Mouse (Mus musculus) limb, embryonic 10.5 days (tissue): ENCODE results near the gene Sacm1l. TPM values are rescaled to one million over a fixed set of nuclear protein-coding genes. Genes with fewer than 3 reads are reported as not detected.

ENCODE experiments used
- DNase-seq: peaks from one replicate; pipeline ENCODE4 v3.0.0-alpha.2; 2017; ENCODE audit warnings: low spot score
- H3K27ac ChIP-seq: fragments of 300-500 bp; sonication (generic); 2 replicates; pipeline ENCODE4 v1.5.1; 2016; ENCODE audit warnings: mild to moderate bottlenecking
- H3K27me3 ChIP-seq: fragments of 300-500 bp; sonication (generic); 2 replicates; pipeline ENCODE4 v1.6.1; 2016; ENCODE audit warnings: low read depth, mild to moderate bottlenecking; ENCODE audit not compliant: poor library complexity, severe bottlenecking
- H3K36me3 ChIP-seq: fragments of 300-500 bp; sonication (generic); 2 replicates; pipeline ENCODE4 v1.6.1; 2016; ENCODE audit warnings: mild to moderate bottlenecking, moderate library complexity
- H3K4me1 ChIP-seq: fragments of 300-500 bp; sonication (generic); 2 replicates; pipeline ENCODE4 v1.6.1; 2016
- H3K4me3 ChIP-seq: fragments of 300-500 bp; sonication (generic); 2 replicates; pipeline ENCODE4 v1.5.1; 2016; ENCODE audit warnings: mild to moderate bottlenecking, moderate library complexity
- H3K9me3 ChIP-seq: fragments of 300-500 bp; sonication (generic); replicated peaks from 2 replicates; pipeline ENCODE4 v1.6.1; 2016; ENCODE audit warnings: mild to moderate bottlenecking
- WGBS: fragments of 180-500 bp; shearing (Covaris S2); methylation state at CpG from one replicate; pipeline ENCODE4 v1.1.7; 2016; 5-methylcytosine and 5-hydroxymethylcytosine counted together
- polyA plus RNA-seq: library from polyadenylated mRNA; unstranded; fragments of >200 nt; fragmentation: Nextera tagmentation; extraction: Ambion mirVana; gene quantifications from 2 replicates; pipeline ENCODE4 v1.2.1, GENCODE M21; 2016

Sacm1l gene
- polyA plus RNA-seq, 1 experiment from 2014 or later, result 45.3 TPM

DNA sequence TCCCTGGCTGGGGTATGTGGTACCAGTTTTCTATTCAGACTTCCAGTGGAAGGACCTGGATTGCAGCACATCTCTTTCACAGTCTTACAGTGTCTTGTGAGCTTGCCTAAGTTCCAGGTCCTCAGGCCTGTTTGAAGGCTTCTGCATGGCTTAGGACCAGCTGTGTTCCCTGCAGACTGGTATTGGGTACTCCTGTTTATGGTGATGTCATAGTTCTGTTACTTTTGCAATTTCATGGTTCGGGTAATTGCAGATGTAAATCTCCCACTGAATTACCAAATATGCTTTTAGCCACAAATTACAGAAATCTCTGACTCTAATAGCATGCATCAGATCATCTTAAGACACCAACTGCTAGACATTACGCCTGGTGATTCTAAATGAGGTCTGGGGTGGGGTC, 14.5 kb upstream of the Sacm1l start:
- Histone ChIP-seq H3K27ac (no peak overlapping the region), H3K9me3 (no peaks in the 10 kb centered on the region), H3K36me3 (peaks cover 85% of the 10 kb centered on the region), H3K4me3 (no peak overlapping the region), H3K27me3 (no peaks in the 10 kb centered on the region), H3K4me1 (no peaks in the 10 kb centered on the region)
- WGBS, result 95% methylated on average over 2 of the region's 2 CpGs
- DNase-seq, result no peak

GRCm38 (mm10) chr9:123516641-123517385, 12.7 kb upstream of the Sacm1l start:
- peaks cover 79% of the 10 kb centered on the region for H3K36me3 ChIP-seq

DNA sequence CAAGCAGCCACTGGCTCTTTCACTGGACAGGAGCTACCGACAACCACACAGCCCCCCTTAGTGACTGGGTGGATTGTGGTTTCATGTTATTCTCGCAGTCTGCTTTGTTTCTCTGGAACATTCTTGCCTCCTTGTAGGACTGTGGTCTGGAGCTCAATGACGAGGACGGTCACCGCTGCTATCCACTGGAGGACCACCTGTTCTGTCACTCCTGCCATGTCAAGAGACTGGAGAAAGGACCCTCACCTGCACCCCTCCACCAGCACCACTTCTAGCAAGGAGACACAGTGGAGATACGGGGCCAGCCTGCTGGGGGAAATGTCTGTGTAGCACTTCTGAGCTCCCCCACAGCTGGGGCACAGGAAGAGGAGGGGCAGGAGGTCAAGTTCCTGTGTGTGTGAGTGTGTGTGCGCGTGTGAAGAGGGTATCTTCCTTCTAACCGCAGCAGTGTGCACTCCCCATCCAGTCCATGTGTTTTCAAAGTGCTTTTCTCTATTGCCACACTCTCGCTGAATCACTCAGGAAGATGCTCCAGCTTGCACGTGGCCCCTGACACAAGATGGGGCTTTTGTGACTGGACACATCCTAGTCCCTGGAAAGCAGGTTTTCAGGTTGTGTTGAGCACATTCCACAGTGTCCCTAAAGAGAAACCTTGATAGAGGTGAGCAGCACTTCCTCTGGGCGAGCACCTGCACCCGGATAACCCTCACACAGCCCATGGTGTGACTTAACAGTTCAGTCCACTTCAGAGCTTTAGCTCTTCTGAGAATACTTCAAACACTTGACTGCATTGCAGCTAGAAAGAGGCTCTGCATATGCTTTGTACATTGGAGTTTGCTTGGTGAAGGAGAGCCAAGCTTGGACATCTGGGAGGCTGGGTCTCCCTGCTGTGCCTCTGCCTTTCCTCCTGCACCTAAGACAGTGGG, 10.3 kb upstream of the Sacm1l start:
- peaks cover 63% of the 10 kb centered on the region for H3K36me3 ChIP-seq
- no peak for DNase-seq
- H3K4me3 ChIP-seq, result no peak overlapping the region
- H3K27me3 ChIP-seq, result no peaks in the 10 kb centered on the region
- 89% methylated on average over 13 of the region's 13 CpGs for WGBS
- no peaks in the 10 kb centered on the region for H3K4me1 ChIP-seq
- no peaks in the 10 kb centered on the region for H3K9me3 ChIP-seq
- H3K27ac ChIP-seq, result no peak overlapping the region

More at GRCm38 (mm10) chr9:123516641-123517385, 12.7 kb upstream of the Sacm1l start:
- no peak overlapping the region for H3K4me3 ChIP-seq
- no peaks in the 10 kb centered on the region for H3K9me3 ChIP-seq
- no peaks in the 10 kb centered on the region for H3K27me3 ChIP-seq
- no peak overlapping the region for H3K27ac ChIP-seq
- no peaks in the 10 kb centered on the region for H3K4me1 ChIP-seq
- no peak for DNase-seq
- 92% methylated on average over 7 of the region's 7 CpGs for WGBS

DNA sequence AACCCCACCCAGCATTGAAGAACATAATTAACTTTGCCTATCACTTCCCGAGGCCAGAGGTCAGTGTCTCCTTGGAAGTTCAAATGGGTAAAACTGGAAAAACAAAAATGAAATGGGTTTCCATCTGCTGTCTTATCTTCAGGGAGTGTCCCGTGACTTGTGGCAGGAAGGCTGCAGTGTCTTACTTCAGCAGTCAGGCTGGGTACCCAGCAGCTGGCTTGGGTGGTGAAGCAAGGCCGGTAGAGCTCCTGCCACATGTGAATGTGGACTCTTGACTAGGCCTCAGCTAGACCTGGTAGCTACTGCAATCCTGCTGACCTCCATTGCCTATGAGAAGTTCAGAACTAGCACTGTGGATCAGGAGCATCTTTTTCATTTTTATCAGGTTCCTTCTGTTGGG, 8.8 kb upstream of the Sacm1l start:
- Histone ChIP-seq H3K4me1 (no peaks in the 10 kb centered on the region), H3K27ac (no peak overlapping the region), H3K27me3 (no peaks in the 10 kb centered on the region), H3K4me3 (no peak overlapping the region), H3K36me3 (peaks cover 60% of the 10 kb centered on the region), H3K9me3 (no peaks in the 10 kb centered on the region)
- 86% methylated on average over 3 of the region's 3 CpGs for WGBS
- DNase-seq, result peak; percentile 21

DNA sequence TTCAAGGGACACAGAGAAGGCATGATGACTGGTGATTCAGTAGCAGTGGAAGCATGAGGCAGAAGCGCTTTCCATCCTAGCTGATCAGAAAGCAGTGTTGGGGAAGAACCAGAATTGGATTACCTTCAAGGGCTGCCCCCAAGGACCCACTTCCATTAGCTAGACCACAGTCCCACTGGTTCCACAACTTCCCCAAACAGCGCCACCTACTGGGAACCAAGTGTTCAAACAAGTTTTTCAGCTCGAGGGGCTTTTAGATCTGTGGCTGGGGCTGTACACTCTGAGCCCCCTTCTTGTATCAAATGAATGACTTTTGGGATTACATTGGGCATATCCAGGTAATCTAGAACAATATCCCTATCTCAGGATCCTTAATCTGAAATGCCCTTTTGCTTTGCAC, 5.9 kb upstream of the Sacm1l start:
- H3K4me1 ChIP-seq, result peaks cover 5% of the 10 kb centered on the region; the same call in 1 of the 2 replicates
- 41% methylated on average over 3 of the region's 3 CpGs for WGBS
- H3K4me3 ChIP-seq, result no peak overlapping the region
- peak; percentile 53 for DNase-seq
- H3K27ac ChIP-seq, result no peak overlapping the region
- no peaks in the 10 kb centered on the region for H3K27me3 ChIP-seq
- peaks cover 31% of the 10 kb centered on the region for H3K36me3 ChIP-seq
- H3K9me3 ChIP-seq, result no peaks in the 10 kb centered on the region

GRCm38 (mm10) chr9:123525095-123525494, 4.5 kb upstream of the Sacm1l start:
- no peaks in the 10 kb centered on the region for H3K9me3 ChIP-seq
- H3K27me3 ChIP-seq, result no peaks in the 10 kb centered on the region
- peaks cover 17% of the 10 kb centered on the region for H3K36me3 ChIP-seq
- H3K4me3 ChIP-seq, result no peak overlapping the region
- H3K27ac ChIP-seq, result no peak overlapping the region
- WGBS, result 7% methylated on average over 1 of the region's 1 CpGs
- H3K4me1 ChIP-seq, result peaks cover 5% of the 10 kb centered on the region; the same call in 1 of the 2 replicates
- DNase-seq, result peak; percentile 42

DNA sequence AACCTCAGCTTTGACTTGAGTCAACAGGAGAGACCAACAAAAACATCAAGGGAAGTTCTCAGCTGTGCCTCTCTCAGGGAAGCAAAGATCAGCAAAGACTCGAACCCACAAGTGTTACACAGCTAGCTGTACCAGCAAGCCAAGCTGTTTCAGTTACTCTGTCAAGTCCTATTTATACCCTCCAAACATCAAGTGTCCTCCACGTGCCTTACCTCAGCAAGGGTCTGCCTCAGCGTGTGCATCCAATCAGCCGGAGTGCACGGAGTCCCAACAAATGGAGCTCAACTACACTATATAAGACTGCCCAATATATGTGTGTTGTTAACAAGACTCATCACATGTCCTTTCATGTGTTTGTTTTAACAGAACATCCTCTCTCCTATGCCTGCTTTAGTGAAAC, 3.1 kb upstream of the Sacm1l start:
- Histone ChIP-seq H3K36me3 (0 out of 2 replicates have a peak, but pooled peaks cover 6% of the 10 kb centered on the region), H3K27ac (no peak overlapping the region), H3K9me3 (no peaks in the 10 kb centered on the region), H3K4me1 (peaks cover 17% of the 10 kb centered on the region), H3K27me3 (no peaks in the 10 kb centered on the region), H3K4me3 (no peak overlapping the region)
- no peak for DNase-seq
- 71% methylated on average over 5 of the region's 5 CpGs for WGBS

- H3K27me3 ChIP-seq, result no peaks in the 10 kb centered on the region
- H3K9me3 ChIP-seq, result no peaks in the 10 kb centered on the region
- no peak for DNase-seq
- peak overlapping the region; percentile 74 for H3K27ac ChIP-seq
- 34% methylated on average over 6 of the region's 6 CpGs for WGBS
- peaks cover 23% of the 10 kb centered on the region for H3K4me1 ChIP-seq
- H3K36me3 ChIP-seq, result no peaks in the 10 kb centered on the region
- H3K4me3 ChIP-seq, result peak overlapping the region; percentile 90
These were observed 1.3 kb upstream of the Sacm1l start for GRCm38 (mm10) chr9:123528087-123528925.

DNA sequence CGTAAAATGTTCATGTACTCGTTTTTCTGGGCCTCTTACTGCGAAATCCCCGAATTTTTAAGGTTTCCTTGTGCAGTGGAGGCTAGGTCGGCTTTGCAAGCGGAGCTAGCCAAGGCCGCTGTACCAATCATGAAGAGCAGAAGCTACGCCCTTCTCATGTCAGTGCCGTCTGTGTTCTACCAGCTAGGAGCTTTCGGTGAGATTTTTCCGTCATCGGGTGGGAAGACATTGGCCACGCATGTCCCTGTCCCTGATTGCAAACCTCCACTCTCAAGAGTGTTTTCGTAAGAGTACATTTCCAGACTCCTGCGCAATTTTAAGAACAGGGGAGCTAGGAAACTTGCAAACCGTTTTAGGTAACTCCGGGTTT, 648 bp upstream of the Sacm1l start:
- no peaks in the 10 kb centered on the region for H3K27me3 ChIP-seq
- H3K4me3 ChIP-seq, result peak overlapping the region; percentile 90
- no peaks in the 10 kb centered on the region for H3K9me3 ChIP-seq
- peak overlapping the region; percentile 74 for H3K27ac ChIP-seq
- no peaks in the 10 kb centered on the region for H3K36me3 ChIP-seq
- H3K4me1 ChIP-seq, result peaks cover 23% of the 10 kb centered on the region
- WGBS, result 1% methylated on average over 17 of the region's 17 CpGs
- DNase-seq, result peak; percentile 60

- Histone ChIP-seq H3K27me3 (no peaks in the 10 kb centered on the region), H3K4me3 (peak overlapping the region; percentile 90), H3K4me1 (peaks cover 23% of the 10 kb centered on the region), H3K36me3 (no peaks in the 10 kb centered on the region), H3K9me3 (no peaks in the 10 kb centered on the region), H3K27ac (peak overlapping the region; percentile 93)
- under 1% methylated on average over 13 of the region's 13 CpGs for WGBS
- DNase-seq, result no peak
These were observed 558 bp downstream of the Sacm1l start for GRCm38 (mm10) chr9:123530158-123530475.

DNA sequence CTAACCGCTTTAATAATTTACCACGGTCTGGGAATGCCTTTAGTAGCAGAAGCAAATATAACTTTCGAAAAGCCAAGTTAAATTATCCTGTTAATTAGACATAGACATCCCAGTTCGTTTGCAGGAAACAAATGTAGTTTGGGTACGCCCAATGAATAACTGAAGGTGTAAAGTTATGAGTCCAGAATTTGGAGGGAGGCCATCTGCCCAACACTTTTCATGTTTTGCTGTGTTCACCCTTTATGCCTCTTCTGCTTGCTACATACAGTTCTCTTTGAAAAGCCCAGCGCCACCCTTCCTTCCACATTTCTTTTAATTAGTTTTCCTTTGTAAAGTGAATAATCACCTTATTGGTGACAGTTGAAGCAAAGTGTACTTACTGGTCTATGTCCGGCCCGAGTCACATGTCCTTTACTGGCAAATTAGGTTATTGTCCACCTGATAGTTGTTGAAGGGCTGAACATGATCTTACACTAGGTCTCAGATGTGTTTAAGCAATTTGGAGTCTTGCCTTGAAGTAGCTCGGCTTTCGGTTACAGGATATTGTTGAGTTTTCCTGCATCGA, 1.1 kb downstream of the Sacm1l start:
- H3K27me3 ChIP-seq, result no peaks in the 10 kb centered on the region
- no peaks in the 10 kb centered on the region for H3K9me3 ChIP-seq
- WGBS, result 45% methylated on average over 11 of the region's 11 CpGs
- H3K4me1 ChIP-seq, result peaks cover 23% of the 10 kb centered on the region
- H3K4me3 ChIP-seq, result peak overlapping the region; percentile 90
- peak overlapping the region; percentile 93; the same call in 1 of the 2 replicates for H3K27ac ChIP-seq
- DNase-seq, result no peak
- H3K36me3 ChIP-seq, result no peaks in the 10 kb centered on the region

GRCm38 (mm10) chr9:123531234-123531633, 1.7 kb downstream of the Sacm1l start:
- DNase-seq, result no peak
- Histone ChIP-seq H3K36me3 (no peaks in the 10 kb centered on the region), H3K4me1 (peaks cover 23% of the 10 kb centered on the region), H3K4me3 (peak overlapping the region; percentile 90), H3K27me3 (no peaks in the 10 kb centered on the region), H3K9me3 (no peaks in the 10 kb centered on the region), H3K27ac (no peak overlapping the region)
